Mouse (Mus musculus) thymus, adult 2 months (tissue): ENCODE data around the gene Atxn10. TPM values are rescaled to one million over a fixed set of nuclear protein-coding genes. Genes with fewer than 3 reads are reported as not detected.
"Not testable (repeated sequence)": the region's sequence is repeated elsewhere in the genome, so short reads cannot be mapped to it uniquely, and the experiment has no call there.

Source experiments
- DNase-seq: peaks from one replicate; pipeline ENCODE4 v3.0.0; 2021
- H3K27ac ChIP-seq: fragments of 200-500 bp; 2 replicates; pipeline ENCODE4 v1.5.1; 2012; ENCODE audit warnings: low read length, control low read depth; ENCODE audit not compliant: control insufficient read depth, insufficient read depth
- H3K27me3 ChIP-seq: fragments of 200-500 bp; 2 replicates; pipeline ENCODE4 v1.6.1; 2012; ENCODE audit warnings: mild to moderate bottlenecking, low read length, moderate library complexity, mixed read lengths; ENCODE audit not compliant: control insufficient read depth, insufficient read depth
- H3K36me3 ChIP-seq: fragments of 200-500 bp; 2 replicates; pipeline ENCODE4 v1.6.1; 2012; ENCODE audit warnings: mild to moderate bottlenecking, low read length, moderate library complexity; ENCODE audit not compliant: control insufficient read depth, insufficient read depth
- H3K4me1 ChIP-seq: fragments of 200-500 bp; replicated peaks from 2 replicates; pipeline ENCODE4 v1.6.1; 2012; ENCODE audit warnings: low read length; ENCODE audit not compliant: control insufficient read depth, insufficient read depth
- H3K4me3 ChIP-seq: fragments of 200-500 bp; 2 replicates; pipeline ENCODE4 v1.5.1; 2012; ENCODE audit warnings: mild to moderate bottlenecking, low read length, control low read depth, moderate library complexity; ENCODE audit not compliant: control insufficient read depth, insufficient read depth
- CTCF ChIP-seq: fragments of 200-500 bp; IDR thresholded peaks from 2 replicates; pipeline ENCODE4 v1.5.1; 2012; ENCODE audit warnings: mild to moderate bottlenecking, control low read depth, low read length, moderate library complexity, borderline replicate concordance; ENCODE audit not compliant: control insufficient read depth, poor library complexity, insufficient read depth; ENCODE audit errors: extremely low read depth
- POLR2A ChIP-seq: fragments of 200-500 bp; IDR thresholded peaks from 2 replicates; pipeline ENCODE4 v1.6.1; 2012; ENCODE audit warnings: mild to moderate bottlenecking, low read length, control low read depth, moderate library complexity; ENCODE audit not compliant: control insufficient read depth, poor library complexity, insufficient read depth; ENCODE audit errors: extremely low read depth
- WGBS: fragments of 180-500 bp; shearing (Covaris S2); methylation state at CpG from one replicate; pipeline ENCODE4 v1.1.7; 2018; 5-methylcytosine and 5-hydroxymethylcytosine counted together
- polyA plus RNA-seq: library from polyadenylated mRNA; depleted of rRNA; stranded (reverse); fragments of >200 nt; gene quantifications from 2 replicates; pipeline ENCODE4 v1.2.3, GENCODE M21; 2012

Atxn10 gene
- polyA plus RNA-seq, 1 experiment: 112 TPM

DNA sequence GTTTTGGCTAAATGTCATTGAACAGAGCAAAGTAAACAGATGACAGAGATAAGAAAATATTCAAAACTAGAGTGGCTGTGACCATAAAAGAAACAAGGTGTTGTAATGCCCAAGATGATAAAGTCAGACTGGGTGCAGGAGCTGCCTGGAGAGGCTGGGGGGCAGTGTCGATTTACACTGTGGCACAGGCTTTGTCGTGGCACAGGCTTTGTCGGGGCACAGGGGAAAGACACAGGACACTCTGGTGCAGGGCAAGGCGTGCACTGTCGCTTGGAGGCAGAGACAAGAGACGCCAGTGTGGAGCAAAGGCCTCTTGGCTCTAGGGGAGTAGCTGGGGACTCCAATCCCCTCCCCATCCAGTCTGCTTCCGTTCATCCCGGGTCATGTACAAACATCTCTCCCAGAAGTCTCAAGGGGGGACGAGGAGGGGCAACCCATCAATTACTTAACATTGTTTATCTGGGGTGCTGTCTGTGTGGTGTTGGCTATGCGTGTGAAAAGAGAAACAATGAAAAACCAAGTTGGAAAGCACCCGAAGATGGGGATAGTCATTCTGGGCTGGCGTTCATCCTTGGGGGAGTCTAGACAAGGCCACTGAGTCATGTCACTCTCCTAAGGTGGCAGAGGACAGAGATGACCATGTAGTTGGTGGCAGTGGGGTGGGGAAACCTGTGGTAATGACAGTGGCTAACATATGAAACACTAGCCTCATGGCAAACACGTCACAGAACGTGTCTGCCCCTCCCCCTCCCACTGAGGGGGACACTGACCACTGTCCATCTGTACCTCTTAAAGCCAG lies 19.5 kb upstream of the Atxn10 start:
- Histone ChIP-seq H3K27me3 (no peaks in the 10 kb centered on the region), H3K27ac (no peak overlapping the region), H3K36me3 (no peaks in the 10 kb centered on the region), H3K4me1 (no peaks in the 10 kb centered on the region), H3K4me3 (no peak overlapping the region)
- no peak for DNase-seq
- TF ChIP-seq CTCF (no peak), POLR2A (no peak)
- 76% methylated on average over 14 of the region's 14 CpGs for WGBS

DNA sequence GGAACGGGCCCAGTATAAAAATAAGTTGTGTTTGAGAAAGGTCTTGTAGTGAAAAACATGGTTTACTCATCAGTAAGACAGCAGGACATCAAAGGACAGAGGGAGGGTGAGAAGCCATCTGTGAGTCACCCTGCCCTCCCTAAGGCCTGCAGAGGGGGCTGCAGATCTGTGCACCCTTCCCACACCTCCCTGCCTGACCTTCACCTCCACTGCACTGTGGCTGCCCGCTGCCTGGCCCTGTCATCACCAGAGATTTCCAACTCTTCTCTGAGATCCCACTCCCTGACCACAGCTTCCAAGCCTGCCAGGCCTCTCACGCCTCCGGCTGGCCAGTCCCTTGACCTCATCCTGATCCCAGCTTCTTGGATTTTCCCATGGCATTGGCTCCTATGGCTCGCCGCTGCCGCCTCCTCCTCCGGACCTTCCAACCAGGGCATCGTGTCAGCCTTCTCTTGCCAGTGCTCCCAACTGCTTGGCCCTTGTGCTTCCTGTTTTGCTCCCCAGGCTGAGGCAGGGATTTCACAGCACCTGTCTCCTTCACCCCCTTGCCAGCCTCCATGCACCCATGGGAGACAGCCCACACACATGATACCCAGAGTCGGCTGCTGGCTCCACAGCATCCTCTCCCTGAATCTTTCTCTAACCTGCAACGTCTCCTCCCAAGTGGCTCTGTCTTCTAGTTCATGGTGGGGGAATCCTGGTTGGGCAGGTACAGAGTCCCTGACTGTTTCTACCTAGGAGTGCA lies 15.9 kb upstream of the Atxn10 start:
- Histone ChIP-seq H3K27ac (no peak overlapping the region), H3K27me3 (no peaks in the 10 kb centered on the region)
- TF ChIP-seq POLR2A (no peak), CTCF (no peak)

DNA sequence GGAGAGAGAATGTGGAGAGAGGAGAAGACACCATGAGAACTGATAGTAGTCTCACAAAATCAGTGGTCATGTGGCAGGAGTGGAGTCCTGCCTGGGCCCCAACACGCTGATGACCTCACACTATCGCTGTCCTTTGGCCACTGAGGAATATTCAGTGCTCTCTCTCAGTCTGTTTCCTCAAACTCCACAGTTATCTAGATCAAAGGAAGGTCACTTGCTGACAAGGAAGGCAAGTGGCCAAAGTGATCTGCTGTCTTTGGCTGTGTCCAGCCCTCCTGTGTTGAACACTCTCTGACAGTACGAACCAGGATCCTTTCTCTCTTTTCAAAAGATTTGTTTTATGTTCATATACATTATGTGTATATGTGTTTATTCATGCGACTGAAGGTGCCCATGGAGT lies 12.8 kb upstream of the Atxn10 start:
- Histone ChIP-seq H3K4me3 (no peak overlapping the region), H3K27me3 (no peaks in the 10 kb centered on the region), H3K36me3 (no peaks in the 10 kb centered on the region), H3K27ac (no peak overlapping the region), H3K4me1 (peaks cover 6% of the 10 kb centered on the region)
- no peak for DNase-seq
- TF ChIP-seq CTCF (no peak), POLR2A (no peak)
- WGBS: 95% methylated on average over 4 of the region's 4 CpGs

More for the DNA sequence above, 15.9 kb upstream of the Atxn10 start:
- Histone ChIP-seq H3K4me3 (no peak overlapping the region), H3K36me3 (no peaks in the 10 kb centered on the region), H3K4me1 (no peaks in the 10 kb centered on the region)
- DNase-seq: no peak
- WGBS: 88% methylated on average over 11 of the region's 11 CpGs

DNA sequence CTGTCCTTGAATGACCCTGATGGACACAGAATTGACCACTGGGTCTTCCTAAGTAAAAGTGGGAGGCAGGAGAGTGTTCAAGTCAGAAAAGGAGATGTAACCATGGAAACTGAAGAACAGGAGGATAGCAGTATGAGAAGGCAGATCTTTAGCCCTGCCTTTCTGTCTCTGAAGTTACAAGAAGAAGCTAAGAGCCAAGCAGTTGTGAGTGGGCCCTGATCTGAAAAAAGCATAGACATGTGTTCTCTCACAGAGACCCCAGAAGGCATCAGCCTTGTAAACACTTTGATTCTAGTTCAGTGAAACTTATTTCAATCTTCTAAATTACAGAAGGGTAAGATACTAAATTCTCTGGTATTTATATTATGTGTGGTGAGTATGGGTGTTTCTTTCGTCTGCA lies 11.6 kb upstream of the Atxn10 start:
- peaks cover 6% of the 10 kb centered on the region for H3K4me1 ChIP-seq
- WGBS: 100% methylated on average over 1 of the region's 1 CpGs
- H3K27me3 ChIP-seq: no peaks in the 10 kb centered on the region
- H3K36me3 ChIP-seq: no peaks in the 10 kb centered on the region
- no peak for DNase-seq
- H3K27ac ChIP-seq: no peak overlapping the region
- no peak overlapping the region for H3K4me3 ChIP-seq
- no peak for TF ChIP-seq CTCF
- no peak for TF ChIP-seq POLR2A

DNA sequence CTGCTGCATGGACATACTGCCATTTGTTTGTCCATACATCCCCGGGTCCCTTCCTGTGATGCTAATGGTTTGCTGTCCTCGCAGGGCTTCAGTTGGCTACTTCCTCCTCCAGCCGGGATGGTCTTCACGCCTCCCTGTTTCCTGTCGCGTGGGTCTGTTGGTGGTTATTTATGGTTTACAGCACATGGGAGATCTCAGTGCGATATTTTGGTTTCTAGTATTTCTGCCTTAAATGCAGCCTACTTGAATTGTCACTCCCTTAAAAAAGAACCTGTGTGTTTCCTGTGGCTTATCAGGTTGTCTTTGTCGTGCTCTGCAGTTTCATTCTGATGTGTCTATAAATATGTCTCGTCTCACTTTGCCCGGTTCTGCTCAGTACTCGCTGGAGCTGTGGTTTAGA lies 8.2 kb upstream of the Atxn10 start:
- H3K27me3 ChIP-seq: no peaks in the 10 kb centered on the region
- no peak for TF ChIP-seq POLR2A
- TF ChIP-seq CTCF: no peak
- no peak for DNase-seq
- WGBS: 2% methylated on average over 11 of the region's 11 CpGs
- H3K4me1 ChIP-seq: peaks cover 6% of the 10 kb centered on the region
- H3K27ac ChIP-seq: peak overlapping the region; percentile 62; the same call in 1 of the 2 replicates
- no peak overlapping the region for H3K4me3 ChIP-seq
- H3K36me3 ChIP-seq: no peaks in the 10 kb centered on the region

DNA sequence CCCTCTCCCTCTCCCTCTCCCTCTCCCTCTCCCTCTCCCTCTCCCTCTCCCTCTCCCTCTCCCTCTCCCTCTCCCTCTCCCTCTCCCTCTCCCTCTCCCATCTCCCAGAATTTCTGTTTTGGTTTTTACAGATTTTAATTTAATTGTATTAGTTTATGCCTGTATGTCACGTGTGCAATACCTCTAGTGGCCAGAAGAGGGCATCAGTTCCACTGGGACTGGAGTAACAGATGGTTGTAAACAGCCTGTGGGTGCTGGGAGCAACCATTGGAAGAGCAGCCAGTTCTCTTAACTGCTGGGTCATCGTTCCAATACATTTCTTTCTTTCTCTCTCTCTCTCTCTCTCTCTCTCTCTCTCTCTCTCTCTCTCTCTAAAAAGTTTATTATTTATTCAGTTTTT lies 7.6 kb upstream of the Atxn10 start:
- not testable (repeated sequence) for H3K27me3 ChIP-seq, H3K27ac ChIP-seq, H3K36me3 ChIP-seq, H3K4me1 ChIP-seq, H3K4me3 ChIP-seq
- 97% methylated on average over 2 of the region's 2 CpGs for WGBS
- peak; percentile 33 for DNase-seq
